Mouse (Mus musculus) inflammation-experienced regulatory T-cells, adult 6 months (primary cell): Measurements from ENCODE around the gene Olfr145. TPM values are rescaled to one million over a fixed set of nuclear protein-coding genes. Genes with fewer than 3 reads are reported as not detected.

Experiments used
- ATAC-seq: one replicate; pipeline ENCODE4 v1.8.0; 2017
- polyA plus RNA-seq, 3 experiments: library from polyadenylated mRNA; unstranded; fragments of 100-300 nt; shearing (Covaris generic); gene quantifications; one replicate each; pipeline ENCODE4 v1.2.1; 2017

The Olfr145 gene
- polyA plus RNA-seq, result not detected

GRCm38 (mm10) chr9:37896661-37897060 lies at the start of gene Olfr145:
Gene Olfr145 (plus strand): TSS chr9:37896724.
- ATAC-seq, result no peak

- no peak for ATAC-seq
These were observed 47.3 kb upstream of the Olfr145 start for GRCm38 (mm10) chr9:37849267-37849666.

DNA sequence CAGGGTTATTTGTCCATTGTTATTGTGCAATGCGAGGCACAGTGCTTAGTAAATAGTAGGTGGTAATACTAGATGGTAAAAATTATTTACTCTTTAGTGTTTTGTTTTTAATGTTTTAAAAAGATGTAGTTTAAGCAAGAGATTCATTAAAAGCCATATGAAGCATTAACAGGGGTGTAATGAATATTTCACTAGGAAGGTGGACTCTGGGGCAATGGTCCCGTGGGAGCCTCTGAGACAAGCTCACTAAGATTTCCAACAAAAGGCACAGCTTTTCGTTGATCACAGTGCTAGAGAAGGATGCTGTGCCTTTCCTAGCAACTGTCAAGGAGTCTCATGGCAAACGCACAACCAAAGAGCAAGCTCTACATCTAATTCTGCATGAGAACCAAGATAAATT lies 42.6 kb upstream of the Olfr145 start, which contains the start of gene Olfr877:
TSS of gene Olfr877 (plus strand) at position 301 of the 400 bp plus-strand sequence.
- no peak for ATAC-seq

DNA sequence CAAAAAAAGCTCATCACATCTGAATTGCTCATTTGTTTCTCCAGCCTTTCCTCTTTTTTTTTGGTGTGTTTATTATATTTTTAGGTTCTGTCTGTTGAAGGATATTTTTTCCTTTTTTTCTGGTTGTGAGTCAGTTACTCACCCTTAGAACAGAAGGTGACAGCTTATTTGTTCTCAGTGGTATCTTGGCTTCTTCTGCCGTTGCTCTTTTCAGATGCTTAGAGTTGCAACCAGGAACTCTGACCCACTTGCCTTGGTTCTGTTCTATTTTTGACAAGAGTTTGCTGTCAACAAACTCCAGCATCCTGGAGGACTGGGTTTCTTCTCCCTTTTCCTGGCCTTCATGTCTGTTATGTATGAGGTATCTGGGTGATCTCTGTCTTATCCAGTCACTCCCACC lies 33.2 kb upstream of the Olfr145 start:
- no peak for ATAC-seq

GRCm38 (mm10) chr9:37870246-37870645 lies 26.3 kb upstream of the Olfr145 start:
- ATAC-seq, result no peak

- ATAC-seq, result no peak
These were observed 25.4 kb upstream of the Olfr145 start for GRCm38 (mm10) chr9:37871097-37871496.

DNA sequence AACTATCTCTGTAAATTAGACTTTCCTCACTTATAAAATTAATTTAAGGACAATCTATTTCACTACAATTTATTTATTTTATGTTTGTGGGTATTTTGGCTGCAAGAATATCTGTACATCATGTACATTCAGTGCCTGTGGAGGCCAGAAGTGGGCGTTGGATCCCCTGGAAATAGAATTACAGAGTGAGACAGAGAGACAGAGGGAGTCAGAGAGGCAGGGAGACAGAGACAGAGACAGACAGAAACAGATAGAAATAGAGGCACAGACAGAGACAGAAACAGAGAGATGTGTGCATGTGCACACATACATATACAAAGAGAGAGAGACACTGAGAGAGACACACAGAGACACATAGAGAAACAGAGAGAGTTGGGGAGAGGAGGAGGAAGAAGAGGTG lies 25.0 kb upstream of the Olfr145 start:
- no peak for ATAC-seq

GRCm38 (mm10) chr9:37890960-37891359 lies 5.6 kb upstream of the Olfr145 start:
- no peak for ATAC-seq

- no peak for ATAC-seq
These were observed 9.0 kb downstream of the Olfr145 start for GRCm38 (mm10) chr9:37905555-37905954.

GRCm38 (mm10) chr9:37917540-37917939 lies 21.0 kb downstream of the Olfr145 start, which contains the start of gene Olfr878:
Gene Olfr878 (plus strand): TSS chr9:37917840.
- ATAC-seq, result no peak

GRCm38 (mm10) chr9:37918018-37918417 lies 21.5 kb downstream of the Olfr145 start:
- no peak for ATAC-seq

DNA sequence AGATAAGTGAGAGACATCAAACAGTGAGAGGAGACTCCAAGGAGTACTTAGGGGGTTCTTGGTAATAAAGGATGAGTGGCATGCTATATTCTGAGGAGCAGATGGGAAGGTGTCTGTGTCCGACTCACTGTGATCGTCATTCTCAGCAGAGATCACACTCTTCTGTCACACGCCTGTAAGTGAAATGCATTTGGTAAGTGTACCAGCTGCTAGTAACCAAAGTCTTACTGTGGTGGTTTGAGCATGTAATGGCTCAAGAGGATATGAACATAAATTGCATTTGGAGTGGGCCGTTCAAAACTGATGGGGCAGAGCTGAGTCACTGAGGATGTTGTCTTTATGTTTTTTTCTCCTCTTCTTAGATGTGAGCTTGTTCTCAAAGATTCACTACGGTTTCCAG lies 27.7 kb downstream of the Olfr145 start:
- no peak for ATAC-seq

- ATAC-seq, result no peak
These were observed 28.9 kb downstream of the Olfr145 start for GRCm38 (mm10) chr9:37925445-37925844.

DNA sequence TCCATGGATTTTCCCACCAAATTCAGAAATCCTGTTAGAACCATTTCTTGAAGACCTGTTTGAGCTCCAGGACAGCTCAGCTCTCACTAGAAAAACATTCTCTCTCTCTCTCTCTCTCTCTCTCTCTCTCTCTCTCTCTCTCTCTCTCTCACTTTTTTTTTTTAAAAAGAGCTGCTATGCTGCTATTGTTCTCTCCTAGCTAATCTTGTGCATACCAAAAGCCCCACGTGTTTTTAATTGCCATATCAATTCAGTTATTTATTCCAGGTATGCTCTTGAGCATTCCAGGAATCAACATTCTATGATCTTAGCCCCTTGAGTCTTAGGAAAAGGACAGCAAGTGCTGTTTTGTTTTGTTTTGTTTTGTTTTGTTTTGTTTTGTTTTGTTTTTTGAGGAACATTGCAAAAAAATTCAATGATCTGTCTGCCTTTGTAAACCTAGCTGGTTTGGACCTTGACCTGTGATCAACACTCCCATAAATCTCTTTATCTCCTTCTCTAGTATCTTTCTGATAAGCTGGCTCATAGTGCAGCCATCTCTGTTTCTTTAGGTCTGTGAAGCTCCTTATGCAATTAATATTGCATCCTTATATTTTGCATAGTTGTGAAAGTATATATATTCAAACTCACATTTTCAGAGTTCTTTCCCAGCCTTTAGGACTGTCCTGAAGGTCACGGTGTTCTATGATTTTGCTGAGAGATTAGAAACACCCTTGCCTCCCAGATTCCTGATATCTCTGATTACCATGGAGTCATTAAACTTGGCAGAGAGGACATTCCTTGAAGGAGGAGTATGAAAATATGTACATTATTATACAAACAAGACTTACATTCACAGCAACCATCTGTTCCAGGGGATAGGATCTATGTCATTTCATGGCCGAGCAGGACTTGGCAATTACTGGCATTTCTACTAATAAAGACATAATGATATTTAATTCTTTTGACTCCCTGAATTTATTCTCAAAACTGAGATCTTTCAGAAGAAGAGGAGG lies 29.8 kb downstream of the Olfr145 start:
- no peak for ATAC-seq

DNA sequence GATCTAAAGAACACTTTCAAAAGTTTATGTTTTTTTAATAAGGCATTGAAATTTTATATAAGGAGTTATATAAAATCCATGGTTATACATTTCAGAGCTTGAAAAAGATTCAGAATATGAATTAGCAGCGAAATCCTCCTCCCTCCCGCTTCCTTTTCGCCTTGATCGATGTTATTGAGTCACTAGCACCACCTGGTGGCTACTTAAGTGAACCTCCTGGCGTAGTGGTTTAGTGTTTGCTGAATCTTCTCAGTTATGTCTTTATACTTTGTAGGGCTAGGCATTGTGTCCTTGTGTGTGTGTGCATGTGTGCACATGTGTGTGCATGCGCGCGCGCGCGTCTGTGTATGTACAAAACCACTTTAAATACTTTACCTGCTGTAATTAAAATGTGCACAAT lies 36.0 kb downstream of the Olfr145 start:
- no peak for ATAC-seq

DNA sequence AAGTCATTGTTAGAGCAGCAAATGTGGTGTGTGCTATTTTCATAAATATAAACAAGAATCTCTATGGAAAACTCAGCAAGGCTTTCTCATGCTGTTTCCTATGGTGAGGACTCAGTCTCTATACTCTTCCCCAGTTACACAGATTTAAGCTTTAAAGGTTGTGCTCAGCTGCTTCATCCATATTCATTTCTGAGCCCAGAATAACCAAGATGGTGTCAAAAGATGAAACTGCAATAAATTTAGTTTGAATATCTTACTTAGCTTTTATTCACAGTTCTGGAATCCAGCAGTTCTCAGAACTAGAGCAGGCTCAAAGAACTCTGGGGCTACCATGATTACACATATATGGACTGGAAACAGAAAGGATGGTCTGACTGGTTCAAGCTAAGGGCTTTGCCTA lies 37.6 kb downstream of the Olfr145 start:
- no peak for ATAC-seq

- ATAC-seq, result no peak
These were observed 44.6 kb downstream of the Olfr145 start for GRCm38 (mm10) chr9:37941167-37941566.

Other genes with a start within 250 kb of the Olfr145 start
- 100 to 1,000 TPM; 190 to 216 (median 204) TPM for gene Tbrg1, start 239.4 kb upstream of the Olfr145 start, polyA plus RNA-seq
- gene Panx3, start 227.5 kb upstream of the Olfr145 start, polyA plus RNA-seq, result not detected
- not detected for gene Olfr160, start 180.5 kb upstream of the Olfr145 start, polyA plus RNA-seq
- gene Olfr874, start 151.6 kb upstream of the Olfr145 start, polyA plus RNA-seq, result not detected
- not detected for gene Olfr875, start 124.9 kb upstream of the Olfr145 start, polyA plus RNA-seq
- not detected for gene Olfr876, start 93.7 kb upstream of the Olfr145 start, polyA plus RNA-seq
- gene Olfr877, start 42.5 kb upstream of the Olfr145 start, polyA plus RNA-seq, result under 1 TPM in 1 of 3 experiments, not detected in 2; 0.20 TPM
- gene Olfr878, start 21.1 kb downstream of the Olfr145 start, polyA plus RNA-seq, result under 1 TPM; 0.13 to 0.27 (median 0.13) TPM
- gene Olfr881, start 95.1 kb downstream of the Olfr145 start, polyA plus RNA-seq, result not detected
- gene Olfr883, start 129.1 kb downstream of the Olfr145 start, polyA plus RNA-seq, result not detected
- gene Olfr884, start 149.8 kb downstream of the Olfr145 start, polyA plus RNA-seq, result not detected
- gene Olfr885, start 164.6 kb downstream of the Olfr145 start, polyA plus RNA-seq, result not detected
- gene Olfr887, start 187.3 kb downstream of the Olfr145 start, polyA plus RNA-seq, result not detected
- gene Olfr888, start 211.4 kb downstream of the Olfr145 start, polyA plus RNA-seq, result not detected
- under 1 TPM in 2 of 3 experiments, not detected in 1; 0.09 to 0.21 TPM for gene Olfr889, start 218.5 kb downstream of the Olfr145 start, polyA plus RNA-seq
- gene Olfr890, start 245.8 kb downstream of the Olfr145 start, polyA plus RNA-seq, result under 1 TPM in 1 of 3 experiments, not detected in 2; 0.22 TPM